Mouse (Mus musculus): Measurements from ENCODE around the gene Fscn2.

GRCm38 (mm10) chr11:120315416-120315761, 45.9 kb upstream of the Fscn2 start:
- TF ChIP-seq CTCF (IDR thresholded peaks at IDR 0.05; ENCODE audit: extremely low read depth, insufficient read depth, insufficient read length, insufficient replicate concordance) = no peak
- no peak for TF ChIP-seq POLR2A (IDR thresholded peaks at IDR 0.05; ENCODE audit: low read depth, low read length)
